Mouse (Mus musculus) testis, adult 2 months (tissue): ENCODE measurements around the gene Nup210. TPM values are rescaled to one million over a fixed set of nuclear protein-coding genes. Genes with fewer than 3 reads are reported as not detected.

Source experiments
- H3K27ac ChIP-seq: fragments of 200-500 bp; 2 replicates; pipeline ENCODE4 v1.5.1; 2012; ENCODE audit warnings: low read depth, low read length; ENCODE audit not compliant: control insufficient read depth, insufficient read depth
- H3K27me3 ChIP-seq: fragments of 200-500 bp; 2 replicates; pipeline ENCODE4 v1.6.1; 2012; ENCODE audit warnings: mild to moderate bottlenecking, low read length, moderate library complexity; ENCODE audit not compliant: control insufficient read depth, insufficient read depth
- H3K36me3 ChIP-seq: fragments of 200-500 bp; 2 replicates; pipeline ENCODE4 v1.6.1; 2012; ENCODE audit warnings: mild to moderate bottlenecking, low read length; ENCODE audit not compliant: control insufficient read depth, insufficient read depth
- H3K4me1 ChIP-seq: fragments of 200-500 bp; 2 replicates; pipeline ENCODE4 v1.6.1; 2012; ENCODE audit warnings: low read length; ENCODE audit not compliant: control insufficient read depth, insufficient read depth
- H3K4me3 ChIP-seq: fragments of 200-500 bp; 2 replicates; pipeline ENCODE4 v1.5.1; 2012; ENCODE audit warnings: low read depth, mild to moderate bottlenecking, low read length, moderate library complexity, mixed read lengths; ENCODE audit not compliant: control insufficient read depth
- CTCF ChIP-seq: fragments of 200-500 bp; IDR thresholded peaks from 2 replicates; pipeline ENCODE4 v1.5.1; 2012; ENCODE audit warnings: low read depth, mild to moderate bottlenecking, inconsistent platforms, low read length, moderate library complexity; ENCODE audit not compliant: control insufficient read depth, insufficient read depth, insufficient replicate concordance
- POLR2A ChIP-seq: fragments of 200-500 bp; IDR thresholded peaks from 2 replicates; pipeline ENCODE4 v1.6.1; 2012; ENCODE audit warnings: low read depth, mild to moderate bottlenecking, inconsistent platforms, low read length, moderate library complexity; ENCODE audit not compliant: control insufficient read depth
- polyA plus RNA-seq: library from polyadenylated mRNA; depleted of rRNA; stranded (reverse); fragments of >200 nt; gene quantifications from 2 replicates; pipeline ENCODE4 v1.2.3, GENCODE M21; 2012

The Nup210 gene
- polyA plus RNA-seq, 1 experiment, result 9.9 TPM

DNA sequence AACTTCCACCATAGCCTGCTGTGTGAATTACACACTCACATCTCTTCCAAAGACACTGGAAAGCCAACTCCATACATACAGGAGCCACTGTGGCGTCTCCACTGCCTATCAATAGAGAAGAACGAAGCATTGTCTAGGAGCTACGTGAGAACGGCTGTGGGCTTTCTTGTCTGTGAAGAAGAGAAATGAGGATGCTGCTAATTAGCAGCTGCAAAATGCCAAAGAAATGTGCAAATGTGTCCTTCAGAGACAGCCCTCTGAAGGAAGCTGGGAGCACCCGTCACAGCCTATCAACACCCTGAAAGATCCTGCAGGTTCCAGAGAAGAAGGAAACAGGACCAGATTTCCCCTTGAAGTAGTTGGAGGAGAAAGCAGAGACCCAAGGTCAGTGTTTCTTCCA lies 69.2 kb downstream of the Nup210 start:
- no peaks in the 10 kb centered on the region for H3K36me3 ChIP-seq
- no peaks in the 10 kb centered on the region for H3K27me3 ChIP-seq
- H3K4me3 ChIP-seq, result no peak overlapping the region
- H3K27ac ChIP-seq, result no peak overlapping the region
- TF ChIP-seq CTCF (no peak), POLR2A (no peak)
- no peaks in the 10 kb centered on the region for H3K4me1 ChIP-seq

DNA sequence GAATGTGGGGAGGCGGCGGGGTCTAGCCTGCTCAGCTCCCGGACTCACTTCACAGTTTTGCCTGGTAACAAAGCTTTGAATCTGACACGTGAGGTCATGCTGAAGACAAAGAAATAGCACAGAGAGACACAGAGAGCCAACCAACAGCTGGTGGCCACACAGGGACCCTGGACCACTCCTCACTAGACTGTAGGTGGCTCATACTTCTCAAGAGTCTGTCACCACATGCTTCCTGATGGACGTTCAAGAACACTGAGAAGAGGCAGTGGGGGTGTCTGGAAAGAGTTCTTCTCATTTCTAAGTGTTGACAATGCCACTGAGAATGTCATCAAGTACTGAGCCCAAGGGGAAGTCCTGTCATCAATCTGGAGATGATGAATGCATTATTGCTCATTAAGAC lies 70.4 kb downstream of the Nup210 start:
- Histone ChIP-seq H3K27ac (no peak overlapping the region), H3K36me3 (no peaks in the 10 kb centered on the region), H3K4me1 (no peaks in the 10 kb centered on the region), H3K4me3 (no peak overlapping the region), H3K27me3 (no peaks in the 10 kb centered on the region)
- TF ChIP-seq CTCF (no peak), POLR2A (no peak)

DNA sequence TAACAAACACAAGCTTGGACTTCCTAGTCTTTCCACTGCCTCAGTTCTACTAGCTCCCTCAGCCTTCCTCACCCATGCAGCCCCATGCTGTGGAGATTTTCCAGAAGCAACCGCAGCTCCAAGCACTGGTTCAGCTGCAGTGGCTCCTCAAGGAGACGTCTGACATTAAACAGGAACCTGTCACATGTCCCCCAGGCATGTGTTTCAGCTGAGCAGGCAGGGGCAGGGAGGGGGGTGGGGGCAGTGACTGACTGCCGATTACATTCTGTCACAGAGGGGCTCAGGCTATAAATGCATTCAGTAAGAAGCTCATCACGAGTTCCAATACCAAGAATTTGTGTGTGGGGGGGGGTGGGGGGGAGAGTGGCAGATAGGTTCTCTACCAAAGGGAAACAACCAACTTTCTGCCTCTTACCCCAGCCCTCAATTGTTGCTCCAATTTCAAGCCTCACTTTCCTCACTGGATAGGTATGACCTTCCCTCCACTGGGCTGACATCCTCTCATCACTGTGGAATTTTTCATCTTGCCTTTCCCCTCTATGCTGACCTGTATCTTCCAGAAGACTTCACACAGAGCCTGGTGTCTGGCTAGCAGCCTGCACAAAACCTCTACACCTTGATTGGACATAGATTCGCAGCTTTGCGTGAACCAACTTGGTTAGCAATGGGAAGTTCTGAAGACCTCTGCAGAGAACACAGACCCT lies 71.8 kb downstream of the Nup210 start:
- Histone ChIP-seq H3K4me1 (no peaks in the 10 kb centered on the region), H3K27ac (no peak overlapping the region), H3K36me3 (no peaks in the 10 kb centered on the region), H3K4me3 (no peak overlapping the region), H3K27me3 (no peaks in the 10 kb centered on the region)
- TF ChIP-seq POLR2A (no peak), CTCF (no peak)

DNA sequence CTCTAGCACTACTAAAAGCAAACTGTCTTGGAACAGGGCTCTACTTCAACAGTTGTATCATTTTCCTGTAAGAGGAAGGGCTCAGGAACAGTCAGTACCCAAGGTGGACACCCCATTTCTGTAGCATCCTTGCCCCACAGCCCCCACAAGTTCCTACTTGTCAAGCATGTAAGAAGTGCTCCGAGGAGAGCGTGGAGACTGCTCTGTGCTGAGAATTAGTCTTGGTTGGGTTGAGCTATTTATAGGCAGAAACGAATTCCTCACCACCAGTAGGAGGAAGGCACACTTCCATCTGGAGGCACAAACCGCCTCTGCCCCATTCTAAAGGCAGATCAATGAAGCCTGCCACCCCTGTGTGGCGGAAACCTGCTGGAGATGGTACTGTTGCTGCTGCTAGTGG lies 75.3 kb downstream of the Nup210 start:
- TF ChIP-seq CTCF (no peak), POLR2A (no peak)
- Histone ChIP-seq H3K36me3 (no peaks in the 10 kb centered on the region), H3K4me3 (no peak overlapping the region), H3K27me3 (no peaks in the 10 kb centered on the region), H3K4me1 (no peaks in the 10 kb centered on the region), H3K27ac (no peak overlapping the region)

DNA sequence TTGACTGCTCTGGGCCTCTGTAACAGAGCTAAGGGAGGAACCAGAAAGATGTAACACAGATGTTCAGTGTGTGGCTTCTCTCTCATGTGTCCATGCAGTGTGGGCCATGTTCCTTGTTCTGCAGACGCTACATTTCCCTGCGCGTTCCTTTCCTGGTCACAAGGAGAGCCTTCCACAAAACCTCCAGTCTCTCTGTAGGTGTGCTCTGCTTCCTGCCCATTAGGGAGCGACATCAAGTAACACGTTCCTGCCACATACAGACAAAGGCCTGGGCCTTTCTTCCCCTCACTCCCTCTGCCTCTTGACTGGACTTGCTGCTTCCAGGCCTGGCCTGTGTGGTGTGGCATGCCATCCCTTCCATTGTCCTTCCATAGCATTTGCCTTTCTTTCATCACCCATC lies 88.4 kb downstream of the Nup210 start:
- Histone ChIP-seq H3K27ac (no peak overlapping the region), H3K4me3 (no peak overlapping the region), H3K36me3 (no peaks in the 10 kb centered on the region), H3K4me1 (no peaks in the 10 kb centered on the region), H3K27me3 (no peaks in the 10 kb centered on the region)
- TF ChIP-seq CTCF, result no peak
- TF ChIP-seq POLR2A, result no peak

DNA sequence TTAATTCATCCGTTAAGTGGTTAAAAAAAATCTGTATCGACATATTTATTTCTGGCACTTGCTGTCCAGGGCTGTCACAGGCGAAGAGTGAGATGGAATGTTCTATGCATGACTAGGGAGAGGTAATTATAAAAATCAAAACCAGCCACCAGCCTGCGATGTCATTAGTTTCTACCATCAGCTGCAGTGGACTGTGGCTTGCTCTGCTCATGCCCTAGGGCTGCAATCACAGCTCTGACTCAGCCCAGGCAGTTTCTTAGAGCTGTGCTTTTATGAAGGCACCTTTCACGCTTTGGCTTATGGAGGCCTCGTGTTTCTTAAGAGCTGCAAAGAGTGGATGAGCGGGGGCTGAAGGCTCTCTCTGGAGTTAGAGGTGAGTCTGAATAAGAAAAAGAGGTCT lies 95.8 kb downstream of the Nup210 start:
- Histone ChIP-seq H3K36me3 (no peaks in the 10 kb centered on the region), H3K4me1 (no peaks in the 10 kb centered on the region), H3K4me3 (no peak overlapping the region), H3K27ac (no peak overlapping the region), H3K27me3 (no peaks in the 10 kb centered on the region)
- TF ChIP-seq CTCF (no peak), POLR2A (no peak)

DNA sequence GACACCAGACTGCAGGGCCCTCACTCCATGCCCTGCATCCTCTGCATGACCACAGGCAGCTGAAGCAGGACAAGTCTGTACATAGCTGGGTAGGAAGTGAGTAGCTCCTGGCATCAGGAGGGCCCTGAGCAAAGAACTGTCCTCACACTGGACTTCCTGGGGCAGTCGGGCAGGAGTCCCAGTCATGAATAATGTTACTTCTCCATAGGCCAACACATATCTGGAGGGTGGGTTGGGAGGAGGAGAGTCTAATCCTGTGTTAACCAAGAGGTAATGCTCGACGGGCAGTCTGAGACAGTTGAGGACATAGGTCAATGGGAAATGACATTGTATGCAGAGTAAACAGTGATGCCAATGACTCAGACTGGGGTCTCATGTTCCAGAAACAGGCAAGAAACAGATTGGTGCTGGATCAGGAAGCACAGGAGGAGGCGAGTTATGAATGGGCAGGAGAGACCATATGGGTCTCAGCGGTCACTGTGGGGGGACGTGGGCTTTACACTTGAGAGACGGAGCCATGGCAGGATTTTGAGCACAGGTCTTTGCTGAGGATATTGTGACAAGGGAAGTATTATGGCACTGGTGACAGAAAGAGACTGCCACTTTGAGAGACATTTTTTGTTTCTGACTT lies 99.9 kb downstream of the Nup210 start:
- H3K36me3 ChIP-seq, result no peaks in the 10 kb centered on the region
- H3K27ac ChIP-seq, result no peak overlapping the region
- TF ChIP-seq CTCF, result no peak
- no peak for TF ChIP-seq POLR2A
- no peak overlapping the region for H3K4me3 ChIP-seq
- no peaks in the 10 kb centered on the region for H3K4me1 ChIP-seq
- no peaks in the 10 kb centered on the region for H3K27me3 ChIP-seq
